Mouse (Mus musculus): Measurements from ENCODE around the gene Dleu7. TPM values are rescaled to one million over a fixed set of nuclear protein-coding genes. Genes with fewer than 3 reads are reported as not detected.

The Dleu7 gene
- polyA plus RNA-seq, 1 experiment from 2014 or later: 0.57 TPM

DNA sequence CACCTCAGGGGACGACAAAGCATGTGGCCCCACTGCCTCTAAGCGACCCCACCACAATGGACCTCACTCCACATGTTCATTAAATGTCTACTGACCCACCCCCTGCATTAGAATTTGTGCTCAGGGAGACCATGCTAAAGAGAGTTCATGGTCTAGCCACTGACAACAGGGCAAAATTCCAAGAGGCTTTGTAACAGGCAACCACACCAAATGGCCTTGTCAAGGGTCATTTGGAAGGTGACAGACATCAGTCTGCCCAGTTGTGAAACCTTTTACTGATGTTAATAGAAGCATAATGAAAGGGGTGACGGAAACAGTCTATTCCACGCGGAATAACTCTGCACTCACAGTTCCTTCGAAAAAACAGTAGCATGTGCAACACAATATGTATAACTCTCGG is 44.5 kb downstream of the Dleu7 start:
- TF ChIP-seq CTCF (IDR thresholded peaks at IDR 0.05; ENCODE audit: low read depth): no peak
- Histone ChIP-seq H3K9ac (ENCODE audit: low read depth, low read length) (no peak overlapping the region), H3K4me3 (ENCODE audit: low read depth, low read length) (no peak overlapping the region), H3K27ac (ENCODE audit: low read depth, low read length) (no peak overlapping the region), H3K4me2 (replicated peaks; ENCODE audit: low read depth) (no peak overlapping the region), H3K36me3 (ENCODE audit: control insufficient read depth, insufficient read depth) (no peaks in the 10 kb centered on the region), H3K27me3 (replicated peaks; ENCODE audit: control insufficient read depth, insufficient read depth, low read length) (no peaks in the 10 kb centered on the region), H3K4me1 (replicated peaks; ENCODE audit: control insufficient read depth, insufficient read depth, low read length) (no peaks in the 10 kb centered on the region), H3K9me3 (ENCODE audit: control insufficient read depth) (no peaks in the 10 kb centered on the region)
- no peak for ATAC-seq
- WGBS: 91% methylated on average over 7 of the region's 7 CpGs

DNA sequence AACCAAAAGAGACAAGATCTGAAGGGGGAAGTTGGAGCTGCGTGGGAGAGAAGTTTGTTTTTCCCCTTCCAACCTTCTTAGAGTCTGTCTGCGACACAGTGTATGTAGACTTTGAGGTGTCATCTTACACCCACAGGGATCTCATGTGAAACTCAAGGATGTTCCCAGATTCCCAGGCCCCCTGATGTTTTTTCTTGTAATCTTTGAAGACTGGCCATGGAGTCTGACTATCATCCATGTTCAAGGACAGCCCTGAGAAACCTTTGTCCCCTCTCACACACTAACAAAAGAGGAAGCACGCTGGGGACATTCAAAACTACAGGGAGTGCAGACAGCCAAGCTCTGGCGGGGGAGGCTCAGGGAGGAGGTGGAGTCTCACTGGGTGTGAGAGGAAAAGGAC is 47.3 kb downstream of the Dleu7 start:
- Histone ChIP-seq H3K4me3 (ENCODE audit: low read depth, low read length) (no peak overlapping the region), H3K9ac (ENCODE audit: low read depth, low read length) (no peak overlapping the region), H3K36me3 (ENCODE audit: control insufficient read depth, insufficient read depth) (no peaks in the 10 kb centered on the region), H3K4me2 (replicated peaks; ENCODE audit: low read depth) (no peak overlapping the region), H3K27me3 (replicated peaks; ENCODE audit: control insufficient read depth, insufficient read depth, low read length) (no peaks in the 10 kb centered on the region), H3K27ac (ENCODE audit: low read depth, low read length) (no peak overlapping the region), H3K9me3 (ENCODE audit: control insufficient read depth) (no peaks in the 10 kb centered on the region), H3K4me1 (replicated peaks; ENCODE audit: control insufficient read depth, insufficient read depth, low read length) (no peaks in the 10 kb centered on the region)
- TF ChIP-seq CTCF (IDR thresholded peaks at IDR 0.05; ENCODE audit: low read depth): no peak
- WGBS: 19% methylated on average over 4 of the region's 4 CpGs
- no peak for ATAC-seq

DNA sequence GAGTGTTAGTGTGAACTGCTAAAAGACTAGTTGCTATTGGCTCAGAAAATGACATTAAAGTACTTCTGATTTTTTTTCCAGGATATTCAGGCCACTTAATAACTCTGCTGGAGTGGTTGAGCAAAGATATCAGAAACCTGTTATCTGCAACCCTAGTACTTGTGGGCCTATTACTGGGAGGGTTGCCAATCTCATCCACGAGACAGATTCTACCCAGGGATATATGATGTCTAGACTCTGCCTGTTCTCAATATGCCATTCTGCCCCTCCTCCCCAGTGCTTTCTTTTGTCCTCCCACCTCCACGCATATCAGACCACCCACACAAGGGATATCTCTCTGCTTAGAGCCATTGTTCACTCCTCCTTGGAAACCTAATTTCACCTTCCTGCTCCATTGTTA is 49.3 kb downstream of the Dleu7 start:
- ATAC-seq: no peak
- Histone ChIP-seq H3K27me3 (replicated peaks; ENCODE audit: control insufficient read depth, insufficient read depth, low read length) (no peaks in the 10 kb centered on the region), H3K27ac (ENCODE audit: low read depth, low read length) (no peak overlapping the region), H3K4me2 (replicated peaks; ENCODE audit: low read depth) (no peak overlapping the region), H3K9me3 (ENCODE audit: control insufficient read depth) (no peaks in the 10 kb centered on the region), H3K36me3 (ENCODE audit: control insufficient read depth, insufficient read depth) (no peaks in the 10 kb centered on the region), H3K4me1 (replicated peaks; ENCODE audit: control insufficient read depth, insufficient read depth, low read length) (no peaks in the 10 kb centered on the region), H3K4me3 (ENCODE audit: low read depth, low read length) (no peak overlapping the region), H3K9ac (ENCODE audit: low read depth, low read length) (no peak overlapping the region)
- 65% methylated on average over 2 of the region's 2 CpGs for WGBS
- no peak for TF ChIP-seq CTCF (IDR thresholded peaks at IDR 0.05; ENCODE audit: low read depth)

DNA sequence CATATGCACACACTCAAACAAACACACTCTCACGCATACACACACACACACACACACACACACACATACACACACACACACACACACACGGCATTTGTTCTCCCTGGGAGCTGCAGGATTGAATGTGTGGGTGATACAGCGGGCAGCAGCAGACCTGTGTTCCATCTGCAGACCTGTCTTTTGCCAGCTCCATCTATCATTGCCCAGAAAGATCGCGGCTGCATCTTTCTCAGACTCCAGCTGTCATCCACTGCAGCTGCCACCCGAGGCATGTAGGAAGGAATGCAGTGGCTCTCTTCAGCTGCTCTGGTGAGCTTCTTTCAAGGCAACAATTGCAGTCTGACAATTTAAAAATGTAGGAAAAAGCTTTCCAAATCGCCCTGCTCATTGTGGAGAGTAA is 56.9 kb downstream of the Dleu7 start:
- H3K4me1 ChIP-seq (replicated peaks; ENCODE audit: control insufficient read depth, insufficient read depth, low read length): no peaks in the 10 kb centered on the region
- TF ChIP-seq CTCF (IDR thresholded peaks at IDR 0.05; ENCODE audit: low read depth): no peak
- ATAC-seq: no peak
- WGBS: 52% methylated on average over 7 of the region's 7 CpGs
- no peak overlapping the region for H3K4me3 ChIP-seq (ENCODE audit: low read depth, low read length)
- H3K36me3 ChIP-seq (ENCODE audit: control insufficient read depth, insufficient read depth): no peaks in the 10 kb centered on the region
- no peak overlapping the region for H3K27ac ChIP-seq (ENCODE audit: low read depth, low read length)
- H3K9ac ChIP-seq (ENCODE audit: low read depth, low read length): no peak overlapping the region
- H3K9me3 ChIP-seq (ENCODE audit: control insufficient read depth): no peaks in the 10 kb centered on the region
- H3K27me3 ChIP-seq (replicated peaks; ENCODE audit: control insufficient read depth, insufficient read depth, low read length): no peaks in the 10 kb centered on the region
- no peak overlapping the region for H3K4me2 ChIP-seq (replicated peaks; ENCODE audit: low read depth)

DNA sequence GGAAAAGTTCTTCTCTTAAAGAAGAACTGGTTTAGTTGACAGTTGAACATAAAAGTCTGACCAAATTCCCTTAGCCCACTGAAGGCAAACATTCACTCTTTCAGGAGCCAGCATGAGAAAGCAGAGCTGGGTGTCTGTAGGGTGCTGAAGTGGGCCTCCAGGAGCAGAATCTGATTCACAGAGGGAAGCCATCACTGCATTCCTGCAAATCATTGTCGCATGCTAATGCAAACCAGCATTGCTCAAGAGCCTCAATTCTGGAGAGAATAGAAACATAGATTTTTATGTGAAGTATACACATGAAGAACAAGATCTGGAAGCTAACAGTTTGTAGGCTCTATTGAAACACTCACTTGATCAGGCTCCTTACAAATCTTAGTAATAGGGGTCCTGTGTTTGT is 57.6 kb downstream of the Dleu7 start:
- 56% methylated on average over 1 of the region's 1 CpGs for WGBS
- no peak for ATAC-seq
- H3K4me1 ChIP-seq (replicated peaks; ENCODE audit: control insufficient read depth, insufficient read depth, low read length): no peaks in the 10 kb centered on the region
- no peak overlapping the region for H3K27ac ChIP-seq (ENCODE audit: low read depth, low read length)
- H3K9me3 ChIP-seq (ENCODE audit: control insufficient read depth): no peaks in the 10 kb centered on the region
- no peak overlapping the region for H3K4me2 ChIP-seq (replicated peaks; ENCODE audit: low read depth)
- H3K4me3 ChIP-seq (ENCODE audit: low read depth, low read length): no peak overlapping the region
- H3K9ac ChIP-seq (ENCODE audit: low read depth, low read length): no peak overlapping the region
- no peak for TF ChIP-seq CTCF (IDR thresholded peaks at IDR 0.05; ENCODE audit: low read depth)
- H3K36me3 ChIP-seq (ENCODE audit: control insufficient read depth, insufficient read depth): no peaks in the 10 kb centered on the region
- H3K27me3 ChIP-seq (replicated peaks; ENCODE audit: control insufficient read depth, insufficient read depth, low read length): no peaks in the 10 kb centered on the region

DNA sequence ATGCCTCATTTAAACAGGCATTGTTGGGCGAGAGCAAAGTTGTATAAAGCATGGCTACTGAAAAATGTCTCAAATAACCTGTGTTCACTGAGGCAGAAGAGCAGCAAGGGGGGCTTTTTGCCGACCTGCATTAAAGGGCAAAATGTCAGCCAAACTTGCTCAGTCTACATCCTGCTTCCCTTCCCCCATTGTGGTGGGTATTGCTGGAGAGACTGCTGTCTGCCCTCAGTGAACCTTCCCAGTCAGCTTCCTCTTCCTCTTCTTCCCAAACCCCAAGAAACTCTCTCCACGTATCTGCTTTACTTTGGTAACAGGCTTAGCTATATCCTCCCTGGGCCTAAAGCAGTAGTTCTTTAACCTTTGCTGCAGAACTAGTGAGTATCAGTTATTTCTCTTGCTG is 61.9 kb downstream of the Dleu7 start:
- no peaks in the 10 kb centered on the region for H3K4me1 ChIP-seq (replicated peaks; ENCODE audit: control insufficient read depth, insufficient read depth, low read length)
- ATAC-seq: no peak

DNA sequence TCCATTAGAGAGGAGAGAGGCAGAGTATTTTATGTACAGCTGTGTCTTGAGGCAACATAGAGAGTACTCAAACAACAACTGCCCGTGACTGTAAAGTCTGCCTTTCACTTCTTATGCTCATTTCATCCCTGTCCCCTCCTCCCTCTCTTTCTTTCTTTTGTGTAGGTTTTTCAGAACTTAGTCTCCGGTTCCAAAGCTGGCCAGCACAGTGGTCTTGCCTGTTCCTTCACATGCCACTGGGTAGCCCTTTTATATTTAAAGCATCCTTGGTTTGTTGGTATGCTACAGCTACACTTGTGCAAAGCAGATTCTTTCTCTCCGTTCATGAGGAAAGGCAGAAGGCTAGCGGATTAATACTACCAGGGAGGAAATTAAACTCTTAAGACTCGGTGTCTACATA is 65.7 kb downstream of the Dleu7 start:
- Histone ChIP-seq H3K27me3 (replicated peaks; ENCODE audit: control insufficient read depth, insufficient read depth, low read length) (no peaks in the 10 kb centered on the region), H3K27ac (ENCODE audit: low read depth, low read length) (no peak overlapping the region), H3K4me3 (ENCODE audit: low read depth, low read length) (no peak overlapping the region), H3K4me2 (replicated peaks; ENCODE audit: low read depth) (no peak overlapping the region), H3K9ac (ENCODE audit: low read depth, low read length) (no peak overlapping the region), H3K4me1 (replicated peaks; ENCODE audit: control insufficient read depth, insufficient read depth, low read length) (no peaks in the 10 kb centered on the region), H3K36me3 (ENCODE audit: control insufficient read depth, insufficient read depth) (no peaks in the 10 kb centered on the region), H3K9me3 (ENCODE audit: control insufficient read depth) (no peaks in the 10 kb centered on the region)
- 82% methylated on average over 5 of the region's 5 CpGs for WGBS
- no peak for ATAC-seq
- TF ChIP-seq CTCF (IDR thresholded peaks at IDR 0.05; ENCODE audit: low read depth): no peak

More for the DNA sequence above, 61.9 kb downstream of the Dleu7 start:
- Histone ChIP-seq H3K36me3 (ENCODE audit: control insufficient read depth, insufficient read depth) (no peaks in the 10 kb centered on the region), H3K9me3 (ENCODE audit: control insufficient read depth) (no peaks in the 10 kb centered on the region), H3K9ac (ENCODE audit: low read depth, low read length) (no peak overlapping the region), H3K4me3 (ENCODE audit: low read depth, low read length) (no peak overlapping the region), H3K4me2 (replicated peaks; ENCODE audit: low read depth) (no peak overlapping the region), H3K27me3 (replicated peaks; ENCODE audit: control insufficient read depth, insufficient read depth, low read length) (no peaks in the 10 kb centered on the region), H3K27ac (ENCODE audit: low read depth, low read length) (no peak overlapping the region)
- no peak for TF ChIP-seq CTCF (IDR thresholded peaks at IDR 0.05; ENCODE audit: low read depth)
- WGBS: 68% methylated on average over 3 of the region's 3 CpGs
